Mouse (Mus musculus) olfactory bulb, adult 2 months (tissue): ENCODE measurements at regions not wholly inside any gene's neighbourhood (a gene's known extent, or its start where the extent isn't known, plus 50 kb on each side); places are given as distances from the start of the nearest gene placed in this dataset.

ENCODE experiments used
- CTCF ChIP-seq: fragments of 200-500 bp; IDR thresholded peaks from 2 replicates; pipeline ENCODE4 v1.5.1; 2012; ENCODE audit warnings: low read depth, mild to moderate bottlenecking, low read length, moderate library complexity; ENCODE audit not compliant: insufficient read depth
- POLR2A ChIP-seq: fragments of 200-500 bp; IDR thresholded peaks from 2 replicates; pipeline ENCODE4 v1.6.1; 2012; ENCODE audit warnings: mild to moderate bottlenecking, low read depth, low read length, moderate library complexity; ENCODE audit not compliant: insufficient read depth

DNA sequence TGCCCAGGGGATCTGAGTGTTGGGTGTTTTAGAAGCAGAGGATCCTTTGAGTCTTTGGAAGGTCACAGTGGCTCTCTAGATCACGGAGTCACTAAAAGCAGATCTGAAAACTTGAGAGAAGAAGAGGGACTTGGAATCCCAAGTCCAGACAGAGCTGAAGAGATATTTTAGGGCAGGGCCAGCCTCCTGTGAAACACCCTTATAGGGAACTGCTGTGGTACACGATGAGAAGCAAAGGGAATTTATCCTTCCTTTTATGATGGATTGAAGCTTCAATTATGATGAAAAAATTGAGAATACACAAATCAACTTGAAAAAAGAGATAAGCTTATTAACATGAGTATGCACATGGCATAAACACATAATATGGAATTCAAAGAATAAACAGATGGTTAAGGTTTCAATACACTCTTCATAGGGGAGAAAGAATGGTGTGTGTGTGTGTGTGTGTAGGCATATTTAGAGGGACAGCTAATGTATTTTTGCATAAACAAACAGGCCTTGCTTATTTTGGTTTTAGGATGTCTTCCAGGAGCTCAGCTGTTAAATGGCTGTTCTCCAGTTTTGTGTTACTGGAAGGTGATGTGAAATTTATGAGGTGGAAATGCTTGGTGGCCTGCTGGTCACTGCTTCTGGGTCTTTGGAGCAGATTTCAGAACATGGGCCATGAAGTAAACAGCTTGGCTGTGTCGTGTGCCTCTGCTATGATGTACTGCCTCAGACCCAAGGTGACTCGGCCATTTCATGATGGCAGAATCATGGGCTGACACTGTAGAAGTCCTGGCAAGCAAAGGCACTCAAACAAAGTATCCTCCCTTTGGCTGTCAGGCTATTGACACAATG, 190.1 kb downstream of the Phlda1 start:
- TF ChIP-seq POLR2A = no peak
- TF ChIP-seq CTCF = no peak
